Mouse (Mus musculus): ENCODE data around the gene Gm9732.
"Not testable (repeated sequence)": the region's sequence is repeated elsewhere in the genome, so short reads cannot be mapped to it uniquely, and the experiment has no call there.

Gene Gm9732

GRCm38 (mm10) chr14:43274986-43275511 lies at the start of gene Gm9732:
Gene Gm9732 (plus strand): TSS chr14:43275036.
- DNase-seq (ENCODE audit: low spot score) = not testable (repeated sequence)

GRCm38 (mm10) chr14:43235204-43235603 lies 39.6 kb upstream of the Gm9732 start, which contains the start of gene Gm8122:
Gene Gm8122 (minus strand): TSS chr14:43235304.
- DNase-seq (ENCODE audit: low spot score) = not testable (repeated sequence)

GRCm38 (mm10) chr14:43237769-43238168 lies 37.1 kb upstream of the Gm9732 start:
- DNase-seq (ENCODE audit: low spot score) = not testable (repeated sequence)

- not testable (repeated sequence) for DNase-seq (ENCODE audit: low spot score)
Observed at GRCm38 (mm10) chr14:43249611-43250170, 25.1 kb upstream of the Gm9732 start.

- not testable (repeated sequence) for DNase-seq (ENCODE audit: low spot score)
Observed at GRCm38 (mm10) chr14:43250549-43251253, 24.1 kb upstream of the Gm9732 start.

GRCm38 (mm10) chr14:43256511-43256910 lies 18.3 kb upstream of the Gm9732 start:
- not testable (repeated sequence) for DNase-seq (ENCODE audit: low spot score)

- DNase-seq (ENCODE audit: low spot score) = not testable (repeated sequence)
Observed at GRCm38 (mm10) chr14:43258349-43258748, 16.5 kb upstream of the Gm9732 start, which contains the start of gene Gm8126. Gene Gm8126 (plus strand): TSS chr14:43258649.

- not testable (repeated sequence) for DNase-seq (ENCODE audit: low spot score)
Observed at GRCm38 (mm10) chr14:43263421-43263820, 11.4 kb upstream of the Gm9732 start.

- DNase-seq (ENCODE audit: low spot score) = not testable (repeated sequence)
Observed at GRCm38 (mm10) chr14:43268521-43269084, 6.2 kb upstream of the Gm9732 start.

GRCm38 (mm10) chr14:43269211-43269610 lies 5.6 kb upstream of the Gm9732 start:
- DNase-seq (ENCODE audit: low spot score) = not testable (repeated sequence)

- DNase-seq (ENCODE audit: low spot score) = not testable (repeated sequence)
Observed at GRCm38 (mm10) chr14:43273161-43273560, 1.7 kb upstream of the Gm9732 start.

GRCm38 (mm10) chr14:43275752-43276151 lies 916 bp downstream of the Gm9732 start:
- DNase-seq (ENCODE audit: low spot score) = not testable (repeated sequence)

GRCm38 (mm10) chr14:43277468-43277867 lies 2.6 kb downstream of the Gm9732 start:
- DNase-seq (ENCODE audit: low spot score) = not testable (repeated sequence)

GRCm38 (mm10) chr14:43278146-43278545 lies 3.3 kb downstream of the Gm9732 start:
- not testable (repeated sequence) for DNase-seq (ENCODE audit: low spot score)

GRCm38 (mm10) chr14:43278681-43279080 lies 3.8 kb downstream of the Gm9732 start:
- DNase-seq (ENCODE audit: low spot score) = not testable (repeated sequence)

GRCm38 (mm10) chr14:43293503-43293902 lies 18.7 kb downstream of the Gm9732 start, which contains the start of gene Gm8127:
Gene Gm8127 (minus strand): TSS chr14:43293832.
- DNase-seq (ENCODE audit: low spot score) = not testable (repeated sequence)

- DNase-seq (ENCODE audit: low spot score) = not testable (repeated sequence)
Observed at GRCm38 (mm10) chr14:43319516-43319915, 44.7 kb downstream of the Gm9732 start.

- DNase-seq (ENCODE audit: low spot score) = not testable (repeated sequence)
Observed at GRCm38 (mm10) chr14:43328603-43329002, 53.8 kb downstream of the Gm9732 start.

- DNase-seq (ENCODE audit: low spot score) = not testable (repeated sequence)
Observed at GRCm38 (mm10) chr14:43331362-43331880, 56.6 kb downstream of the Gm9732 start.

- not testable (repeated sequence) for DNase-seq (ENCODE audit: low spot score)
Observed at GRCm38 (mm10) chr14:43337646-43338045, 62.8 kb downstream of the Gm9732 start.

- not testable (repeated sequence) for DNase-seq (ENCODE audit: low spot score)
Observed at GRCm38 (mm10) chr14:43347711-43348110, 72.9 kb downstream of the Gm9732 start, which contains the start of gene 1700001F09Rik. Gene 1700001F09Rik (minus strand): TSS chr14:43347811.

GRCm38 (mm10) chr14:43352944-43353343 lies 78.1 kb downstream of the Gm9732 start:
- DNase-seq (ENCODE audit: low spot score) = not testable (repeated sequence)
